In genomic region chr4:114406355-114407101, GRCm38 (mm10) we compare ENCODE assay signal across 8 mouse cellular contexts. TPM values are rescaled to one million over a fixed set of nuclear protein-coding genes. Genes with fewer than 3 reads are reported as not detected.
A peak's percentile ranks its signal among the peaks of the same experiment; 100 is the strongest.
DNase-seq lines count a peak whose midpoint lies in the region; ATAC-seq and TF ChIP-seq lines count a peak whose summit lies in the region.

Trabd2b (plus strand) TSS chr4:114406724.

- H3K36me3 ChIP-seq in lung, embryonic 15.5 days = 0 out of 2 replicates have a peak, but pooled peaks cover 2% of the 10 kb centered on the region
- H3K36me3 ChIP-seq in heart, embryonic 15.5 days = no peaks in the 10 kb centered on the region
- no peaks in the 10 kb centered on the region for H3K36me3 ChIP-seq in myocyte (ENCODE audit: control insufficient read depth, insufficient read depth)

- peak within 1 kb of the TSS; percentile 98 for H3K27ac ChIP-seq in lung, embryonic 15.5 days
- 0 out of 2 replicates have a peak within 1 kb of the TSS, but pooled peaks have one; percentile 23 for H3K27ac ChIP-seq in cortical plate, adult 2 months (ENCODE audit: insufficient read depth, low read length)
- peak within 1 kb of the TSS; percentile 86 for H3K27ac ChIP-seq in heart, embryonic 15.5 days

- peak within 1 kb of the TSS; percentile 75 for H3K9ac ChIP-seq in lung, embryonic 15.5 days
- H3K9ac ChIP-seq in heart, embryonic 15.5 days = peak within 1 kb of the TSS; percentile 78

- H3K4me2 ChIP-seq in lung, embryonic 15.5 days = peak within 1 kb of the TSS; percentile 97
- H3K4me2 ChIP-seq in heart, embryonic 15.5 days = peak within 1 kb of the TSS; percentile 95
- peak within 1 kb of the TSS; percentile 65 for H3K4me2 ChIP-seq in myocyte (ENCODE audit: low read depth)

- TF ChIP-seq CTCF in cortical plate, adult 2 months (IDR thresholded peaks at IDR 0.05; ENCODE audit: extremely low read depth, insufficient read depth, low read length) = no peak

- H3K79me2 ChIP-seq in myocyte (ENCODE audit: control insufficient read depth, insufficient read depth) = no peaks in the 10 kb centered on the region

- H3ac ChIP-seq in myocyte (ENCODE audit: control insufficient read depth, insufficient read length) = peak within 1 kb of the TSS; percentile 12

- DNase-seq in lung, adult 18-20 months = no peak
- DNase-seq in kidney, postnatal 10 days = peak; percentile 57
- no peak for DNase-seq in Muller cell, postnatal 12 days (ENCODE audit: inconsistent ontology term)
- DNase-seq in T-cell, adult 2 months (ENCODE audit: low spot score) = no peak

- H3K27me3 ChIP-seq in lung, embryonic 15.5 days = peaks cover 27% of the 10 kb centered on the region
- peaks cover 79% of the 10 kb centered on the region for H3K27me3 ChIP-seq in heart, embryonic 15.5 days
- H3K27me3 ChIP-seq in myocyte (ENCODE audit: control insufficient read depth, insufficient read depth, insufficient read length) = peaks cover 19% of the 10 kb centered on the region

- peak; percentile 53 for ATAC-seq in lung, embryonic 15.5 days (ENCODE audit: borderline replicate concordance, extremely low read depth, low FRiP score, low TSS enrichment)
- peak; percentile 44 for ATAC-seq in heart, embryonic 15.5 days (replicated peaks; ENCODE audit: insufficient number of reproducible peaks, insufficient read depth, low FRiP score, low read depth)

- TF ChIP-seq POLR2A in cortical plate, adult 2 months (IDR thresholded peaks at IDR 0.05; ENCODE audit: extremely low read depth, insufficient read depth, low read length) = no peak
- no peak for TF ChIP-seq POLR2A in myocyte (IDR thresholded peaks at IDR 0.05; ENCODE audit: insufficient read length, low read depth)

- no peaks in the 10 kb centered on the region for H3K9me3 ChIP-seq in lung, embryonic 15.5 days
- no peaks in the 10 kb centered on the region for H3K9me3 ChIP-seq in heart, embryonic 15.5 days (replicated peaks)

- peak within 1 kb of the TSS; percentile 86 for H3K4me3 ChIP-seq in lung, embryonic 15.5 days
- peak within 1 kb of the TSS; percentile 35 for H3K4me3 ChIP-seq in cortical plate, adult 2 months (ENCODE audit: insufficient read depth, low read length)
- peak within 1 kb of the TSS; percentile 80 for H3K4me3 ChIP-seq in heart, embryonic 15.5 days
- H3K4me3 ChIP-seq in myocyte = peak within 1 kb of the TSS; percentile 19

- 1% methylated on average over 49 of the region's 61 CpGs for WGBS in lung, embryonic 15.5 days
- 1% methylated on average over 58 of the region's 61 CpGs for WGBS in heart, embryonic 15.5 days

- peaks cover 27% of the 10 kb centered on the region for H3K4me1 ChIP-seq in lung, embryonic 15.5 days
- H3K4me1 ChIP-seq in cortical plate, adult 2 months (ENCODE audit: control insufficient read depth, insufficient read depth, low read length) = no peaks in the 10 kb centered on the region
- peaks cover 38% of the 10 kb centered on the region for H3K4me1 ChIP-seq in heart, embryonic 15.5 days (replicated peaks)

TF ChIP-seq in myocyte, 11 proteins besides CTCF, POLR2A, EP300 and RAD21:
- TF ChIP-seq MYOD1 (IDR thresholded peaks at IDR 0.05; ENCODE audit: control insufficient read depth in 1 of 3, insufficient read length in 2 of 3, low read depth in 2 of 3) (no peak), USF1 (IDR thresholded peaks at IDR 0.05; ENCODE audit: low read depth) (no peak), POLR2AphosphoS2 (IDR thresholded peaks at IDR 0.05; ENCODE audit: insufficient read length, low read depth) (no peak), E2F4 (IDR thresholded peaks at IDR 0.05; ENCODE audit: insufficient read depth) (no peak), CEBPB (IDR thresholded peaks at IDR 0.05; ENCODE audit: insufficient read depth, poor library complexity, severe bottlenecking) (no peak), REST (IDR thresholded peaks at IDR 0.05; ENCODE audit: insufficient read depth, insufficient read length) (no peak), MAX (IDR thresholded peaks at IDR 0.05; ENCODE audit: low read depth) (no peak), MYOG (IDR thresholded peaks at IDR 0.05; ENCODE audit: control insufficient read depth in 1 of 3, insufficient read depth in 1 of 3, insufficient read length in 2 of 3, low read depth in 2 of 3) (no peak), TCF12 (IDR thresholded peaks at IDR 0.05; ENCODE audit: insufficient read depth, poor library complexity, severe bottlenecking) (no peak), TCF3 (IDR thresholded peaks at IDR 0.05; ENCODE audit: insufficient read length, low read depth) (no peak), SRF (IDR thresholded peaks at IDR 0.05; ENCODE audit: control insufficient read depth, insufficient read length, low read depth) (no peak)

RNA-seq across cellular contexts. Expression of gene Trabd2b, which starts in this region (rescaled TPM):
- polyA plus RNA-seq in lung, embryonic 15.5 days (2015; fragmentation: Nextera tagmentation; extraction: Ambion mirVana) = 4.4 and 5.1 TPM in 2 replicates
- 2.0 TPM in 2 replicates for polyA plus RNA-seq in cortical plate, adult 2 months (2012; rRNA removed)
- polyA plus RNA-seq in heart, embryonic 15.5 days (2015; fragmentation: Nextera tagmentation; extraction: Ambion mirVana) = 2.4 and 2.9 TPM in 2 replicates
- polyA plus RNA-seq in myocyte (2012; fragmentation: generic; extraction: Trizol) = 0.79 TPM

Comparison
In these comparisons a context has a peak if more than half of its experiments do, and no peak if none do; other contexts are left out.
1. H3K27ac ChIP-seq: peak in every context shown above with its lines; median percentile 98 in lung, embryonic 15.5 days; 86 in heart, embryonic 15.5 days; 23 in cortical plate, adult 2 months.
2. H3K4me3 ChIP-seq: peak in every context shown above with its lines; median percentile 86 in lung, embryonic 15.5 days; 80 in heart, embryonic 15.5 days; 35 in cortical plate, adult 2 months; 19 in myocyte.